Mouse (Mus musculus) monocyte, adult 5-6 weeks (primary cell): ENCODE results near the gene Myoz1. TPM values are rescaled to one million over a fixed set of nuclear protein-coding genes. Genes with fewer than 3 reads are reported as not detected.

ENCODE experiments used
- ATAC-seq: fragments of 153-309, 156-312 bp; replicated peaks from 2 replicates; pipeline ENCODE4 v1.8.0; 2017; ENCODE audit warnings: mild to moderate bottlenecking; ENCODE audit not compliant: low TSS enrichment, insufficient number of reproducible peaks, severe bottlenecking, poor library complexity, low FRiP score
- total RNA-seq: library from RNA; stranded (forward); fragments of 200-1000, 200-491, 200-594 nt; gene quantifications from 3 replicates; pipeline ENCODE4 v1.2.3, GENCODE M21; 2017

The Myoz1 gene
- total RNA-seq, 1 experiment from 2014 or later, result 1.1 TPM

DNA sequence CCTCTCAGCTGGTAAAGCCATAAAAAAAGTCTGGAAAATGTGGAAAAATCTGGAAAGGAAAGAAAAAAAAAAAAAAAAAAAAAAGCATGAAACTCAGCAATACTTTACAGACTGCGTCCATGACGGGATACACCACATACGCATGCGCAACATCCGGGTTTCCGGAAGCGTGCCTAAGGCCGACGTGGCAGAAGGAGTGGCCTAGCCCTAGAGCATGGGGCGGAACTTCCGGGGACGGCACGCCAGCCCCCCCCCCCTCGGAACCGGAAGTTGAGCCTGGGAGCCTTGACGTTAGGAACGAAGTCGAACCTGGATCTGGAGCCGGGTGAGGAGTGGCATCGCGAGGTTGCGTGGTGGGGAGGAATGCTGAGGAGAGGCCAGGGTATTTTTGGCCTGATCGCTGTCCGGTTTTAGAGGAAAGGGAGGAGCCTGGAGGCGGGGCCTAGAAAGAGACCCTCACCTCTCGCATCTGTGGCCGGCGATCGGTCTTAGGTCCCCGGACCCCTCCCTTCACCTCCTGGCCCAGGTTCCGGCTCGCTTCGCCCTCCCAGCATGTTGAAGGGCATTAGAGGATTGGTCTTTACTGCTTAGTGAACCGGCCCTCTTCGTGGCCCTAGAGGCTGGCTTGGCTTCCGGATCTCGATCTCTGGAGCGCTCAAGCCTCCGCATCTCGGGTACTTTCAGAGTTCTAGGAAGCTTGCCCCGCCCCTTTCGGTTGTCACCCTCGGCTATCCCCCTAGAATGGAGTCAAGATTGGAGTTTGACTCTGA lies 17.9 kb upstream of the Myoz1 start, which contains the start of gene Sec24c:
Gene Sec24c (plus strand): TSS at position 245 of the 770 bp plus-strand sequence.
- ATAC-seq, result peak; percentile 89

DNA sequence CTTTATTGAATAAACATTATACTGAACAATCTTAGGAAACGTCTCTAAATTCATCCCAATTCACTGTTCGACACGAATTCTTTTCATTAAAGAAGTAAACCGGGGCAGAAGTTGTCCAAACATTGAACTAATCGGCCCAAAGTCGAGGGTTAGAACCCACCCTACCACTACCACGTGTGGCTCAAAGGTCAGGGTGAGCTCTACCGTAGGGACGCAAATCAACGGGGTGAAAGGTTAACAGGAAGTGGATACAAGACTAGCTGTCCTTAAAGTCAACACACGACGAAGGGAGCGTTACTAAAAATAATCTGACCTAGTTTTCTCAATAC lies 17.4 kb upstream of the Myoz1 start:
- ATAC-seq, result peak; percentile 74

DNA sequence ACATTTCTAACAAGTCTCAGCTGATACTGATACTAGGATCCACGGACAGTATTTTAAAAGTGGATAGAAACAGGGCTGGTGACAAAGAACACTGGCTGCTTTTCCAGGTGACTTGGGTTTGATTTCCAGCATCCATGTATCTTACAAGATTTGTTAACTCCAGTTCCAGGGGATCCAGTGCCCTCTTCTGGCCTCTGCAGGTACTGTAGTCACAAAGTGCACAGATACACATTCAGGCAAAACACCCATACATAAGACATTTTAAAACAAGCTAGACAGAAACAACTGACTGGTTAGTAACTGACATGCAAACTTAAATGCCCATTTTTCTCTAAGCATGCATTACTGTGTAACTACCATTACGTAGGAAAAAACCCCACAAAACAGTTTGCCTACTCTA lies 16.6 kb upstream of the Myoz1 start:
- ATAC-seq, result no peak

DNA sequence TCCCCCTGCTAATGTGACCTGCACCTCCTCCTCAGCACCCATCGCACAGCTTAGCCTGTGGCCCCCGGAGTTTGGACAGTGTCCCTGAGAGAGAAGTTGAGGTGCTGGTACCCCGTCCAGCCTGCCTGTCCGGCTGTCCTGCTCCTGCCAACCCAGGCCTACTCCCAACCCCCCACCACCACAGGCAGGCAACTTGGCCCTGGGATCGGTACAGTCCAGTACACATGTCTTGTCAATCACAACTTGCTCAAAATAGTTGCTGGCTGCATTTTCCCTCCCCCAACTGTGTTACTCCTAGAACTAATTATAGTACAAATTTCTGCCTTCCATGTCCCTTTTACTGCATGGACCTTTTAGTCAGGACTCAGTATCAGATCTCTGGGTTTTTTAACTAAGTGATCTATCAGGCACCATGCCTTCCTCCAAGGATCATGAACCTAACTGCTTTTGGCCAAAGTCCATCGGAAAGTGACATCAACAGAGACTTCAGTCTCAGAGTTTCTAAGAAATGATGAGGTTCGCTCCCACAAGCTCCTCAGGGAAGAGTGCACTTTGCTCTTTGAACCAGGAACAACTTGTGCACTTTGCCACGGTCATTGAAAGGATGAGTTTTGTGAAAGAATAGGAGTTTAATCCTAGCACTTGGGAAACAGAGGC lies 11.9 kb upstream of the Myoz1 start, which contains the start of gene Synpo2l:
Gene Synpo2l (minus strand): TSS at position 201 of the 657 bp plus-strand sequence.
- no peak for ATAC-seq

DNA sequence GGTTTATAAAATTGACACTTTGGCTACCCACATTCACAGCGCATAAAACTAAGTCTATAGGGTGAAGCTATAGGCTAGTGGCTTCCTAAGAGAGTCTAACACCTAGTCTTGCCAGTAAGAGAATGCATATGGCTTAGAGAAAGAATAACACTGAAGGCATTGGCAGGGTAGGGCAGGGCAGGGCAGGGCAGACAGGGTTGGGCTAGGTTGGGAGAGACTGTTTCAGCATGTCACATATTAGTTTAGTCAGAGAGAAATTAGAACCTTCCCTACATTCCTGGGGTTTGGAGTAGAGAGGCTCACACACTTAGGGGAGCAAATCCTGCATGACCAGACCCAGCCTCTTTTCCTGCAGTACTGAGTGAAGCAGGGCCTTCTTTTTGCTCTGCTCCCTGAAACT lies 11.1 kb upstream of the Myoz1 start:
- no peak for ATAC-seq

DNA sequence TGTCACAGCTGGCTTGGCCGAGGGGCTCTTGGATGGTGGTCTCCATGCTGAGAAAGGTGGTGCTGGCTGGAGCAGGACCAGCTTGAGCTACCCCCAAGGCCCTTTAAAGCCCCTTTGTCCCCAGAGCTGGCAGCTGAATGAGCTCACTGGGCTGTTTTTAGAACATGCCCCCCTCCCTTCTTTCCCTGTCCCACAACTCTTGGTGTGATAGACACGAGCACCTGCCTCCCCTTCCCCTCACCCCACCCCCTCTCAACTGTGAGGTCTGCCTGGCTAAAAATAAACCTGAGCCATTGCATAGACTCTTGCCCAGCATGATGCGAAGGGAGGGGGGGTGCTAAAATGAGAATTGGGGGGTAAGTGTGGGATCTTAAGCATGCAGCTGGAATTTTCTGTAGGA lies 8.1 kb upstream of the Myoz1 start:
- no peak for ATAC-seq

DNA sequence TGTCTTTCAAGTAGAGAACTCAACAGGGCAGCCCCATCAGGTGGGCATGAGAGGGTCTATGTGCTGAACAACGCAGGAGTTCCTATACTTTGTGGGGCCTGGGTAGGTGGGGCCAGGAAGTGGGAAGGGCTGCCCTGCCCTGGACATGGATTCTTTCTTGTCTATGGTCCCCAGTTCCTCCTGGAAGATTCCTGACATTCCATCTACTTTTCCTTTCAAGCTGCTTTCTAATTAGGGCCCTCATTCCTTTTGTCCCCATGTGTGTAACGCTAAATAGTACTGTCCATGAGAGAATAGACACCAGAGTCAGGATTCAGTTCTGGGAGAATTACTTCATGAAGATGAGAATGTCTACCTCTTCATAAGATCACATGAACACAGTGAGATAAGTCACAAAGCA lies 7.3 kb upstream of the Myoz1 start:
- no peak for ATAC-seq

DNA sequence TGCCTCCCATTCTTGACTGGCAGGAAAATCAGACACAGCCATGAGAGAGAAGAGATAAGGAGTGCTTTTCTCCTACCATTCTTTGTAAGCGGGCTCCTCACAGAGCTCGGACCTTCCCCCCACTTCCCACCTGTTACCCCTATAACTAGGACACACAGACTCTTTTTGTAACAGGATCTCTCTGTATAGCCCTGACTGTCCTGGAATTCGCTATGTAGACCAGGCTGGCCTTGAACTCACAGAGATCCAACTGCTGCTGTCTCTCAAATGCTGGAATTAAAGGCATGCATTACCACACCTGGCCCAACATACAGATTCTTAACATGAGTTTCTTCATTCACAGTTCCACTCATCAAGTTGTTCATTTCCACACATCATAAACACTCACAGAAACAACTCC lies 6.4 kb upstream of the Myoz1 start:
- no peak for ATAC-seq

DNA sequence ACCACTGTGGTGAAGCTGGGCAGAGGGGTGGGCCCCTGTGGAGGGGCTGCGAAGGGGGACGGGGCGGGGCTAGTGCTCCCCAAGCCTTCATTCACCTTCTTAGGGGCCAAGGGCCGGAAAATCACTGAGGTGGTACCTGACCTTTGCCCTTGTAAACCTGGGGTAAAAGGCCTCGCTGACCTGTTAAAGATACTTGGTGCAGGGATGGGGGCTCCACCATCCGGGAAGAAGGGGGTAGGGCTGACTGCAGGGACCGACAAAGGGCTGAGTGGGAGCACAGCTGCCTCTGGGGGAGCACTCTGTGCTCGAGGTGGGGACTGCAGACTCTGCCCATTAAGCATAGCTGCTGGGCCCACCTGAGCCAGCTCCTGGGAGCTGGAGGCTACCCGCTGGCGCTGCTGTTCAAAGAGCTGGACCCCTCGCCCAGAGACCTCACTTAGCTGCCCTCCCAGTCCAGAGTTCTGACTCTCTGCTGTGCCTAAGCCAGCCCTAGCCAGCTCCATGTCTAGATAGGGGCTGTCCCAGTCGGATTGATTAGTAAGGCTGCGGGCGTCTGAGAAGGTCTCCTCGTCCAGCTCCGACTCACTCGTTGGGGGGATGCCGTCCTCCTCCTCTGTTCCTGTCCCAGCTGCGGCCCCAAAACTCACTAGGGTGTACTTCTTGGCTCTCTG lies 5.5 kb upstream of the Myoz1 start:
- ATAC-seq, result no peak

DNA sequence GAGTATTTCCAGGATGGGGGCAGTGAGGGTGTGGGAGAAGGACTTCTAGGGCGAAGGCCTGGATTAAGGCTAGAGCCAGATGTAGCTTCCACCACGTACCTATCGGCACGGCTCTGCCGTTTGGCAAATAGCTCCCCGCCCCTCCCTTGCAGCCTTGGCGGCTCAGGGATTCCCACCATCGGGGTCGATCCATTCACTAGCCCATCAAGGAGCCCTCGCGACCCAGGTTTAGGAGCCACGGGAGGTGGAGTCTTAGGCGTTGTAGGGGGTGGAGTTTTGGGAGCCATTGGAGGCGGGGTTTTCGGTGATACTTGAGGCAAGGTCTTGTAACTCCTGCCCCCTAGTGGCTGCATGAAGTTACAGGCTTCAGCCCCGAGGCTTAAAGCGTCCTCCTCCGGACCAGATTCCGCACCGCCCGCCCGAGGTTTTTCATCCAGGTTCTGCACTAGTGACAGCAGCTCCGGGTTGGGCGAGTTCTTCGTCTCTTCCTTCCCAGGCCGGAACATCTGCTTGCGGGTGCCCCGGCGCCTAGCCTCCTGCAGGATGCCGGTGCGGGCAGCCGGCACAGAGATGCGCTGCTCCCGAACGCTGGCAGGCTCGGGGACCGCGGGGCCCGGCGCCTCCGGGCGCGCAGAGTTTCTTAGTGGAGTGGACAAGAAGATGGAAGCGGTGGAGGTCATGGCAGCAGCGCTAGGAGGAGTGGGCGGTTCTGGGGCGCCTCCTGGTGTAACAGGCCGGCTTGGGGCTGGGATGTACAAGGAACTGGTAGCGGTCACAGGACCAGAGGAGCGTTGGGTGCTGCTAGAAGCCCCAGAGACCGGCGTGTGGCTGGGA lies 4.7 kb upstream of the Myoz1 start:
- peak; percentile 93 for ATAC-seq

DNA sequence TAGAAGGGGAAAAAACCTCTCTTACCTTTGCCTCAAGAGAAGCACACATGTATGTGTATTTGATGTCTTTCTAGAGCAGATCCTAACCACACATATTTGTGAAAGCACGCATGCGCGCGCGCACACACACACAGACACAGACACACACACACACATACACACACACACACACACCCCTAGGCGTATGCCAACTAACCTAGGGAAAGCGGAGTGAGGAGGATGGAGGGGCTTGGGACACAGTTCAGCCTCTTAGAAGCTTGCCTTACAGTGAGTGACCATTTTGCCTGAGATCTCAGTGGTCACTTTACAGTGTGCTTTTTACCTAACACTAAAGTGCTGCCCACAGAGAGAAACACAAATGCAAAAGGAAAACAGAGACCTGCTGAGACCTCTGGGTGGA lies 3.3 kb upstream of the Myoz1 start:
- no peak for ATAC-seq

DNA sequence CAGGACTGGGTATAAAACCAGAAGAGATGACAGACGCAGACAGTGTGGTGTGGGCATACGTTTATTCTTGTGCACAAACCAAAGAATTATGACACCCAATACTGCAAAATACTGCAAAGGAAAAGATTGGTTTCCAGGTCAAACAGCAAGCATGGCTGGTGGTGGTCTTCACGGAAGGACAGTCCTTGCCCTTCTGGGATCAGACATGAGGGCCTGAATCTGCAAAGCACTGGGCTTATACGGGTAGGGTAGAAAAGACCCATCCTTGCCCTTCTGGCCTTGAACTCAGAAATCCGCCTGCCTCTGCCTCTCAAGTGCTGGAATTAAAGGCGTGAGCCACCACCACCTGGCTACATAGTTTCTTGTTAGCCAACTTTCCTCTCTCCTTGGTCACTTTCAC lies 2.6 kb upstream of the Myoz1 start:
- ATAC-seq, result no peak

DNA sequence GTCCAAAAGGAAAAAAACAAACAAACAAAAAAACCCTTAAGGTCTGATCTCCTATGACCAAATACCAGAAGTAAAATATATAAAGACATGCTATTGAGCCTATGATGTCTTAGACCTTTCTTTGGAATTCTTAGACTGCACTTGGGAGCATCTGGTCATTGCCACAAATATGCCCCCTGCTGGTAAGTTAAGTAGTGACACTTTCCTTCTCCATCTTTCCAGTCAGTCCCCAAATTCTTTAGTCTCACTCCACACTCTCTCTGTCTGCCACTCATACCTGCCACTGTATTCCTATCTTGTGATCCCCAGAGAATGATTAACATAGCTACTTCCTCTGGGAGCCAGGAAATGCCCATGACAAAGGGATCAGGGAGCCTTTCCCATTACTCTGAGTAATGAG lies 2.0 kb upstream of the Myoz1 start:
- no peak for ATAC-seq

DNA sequence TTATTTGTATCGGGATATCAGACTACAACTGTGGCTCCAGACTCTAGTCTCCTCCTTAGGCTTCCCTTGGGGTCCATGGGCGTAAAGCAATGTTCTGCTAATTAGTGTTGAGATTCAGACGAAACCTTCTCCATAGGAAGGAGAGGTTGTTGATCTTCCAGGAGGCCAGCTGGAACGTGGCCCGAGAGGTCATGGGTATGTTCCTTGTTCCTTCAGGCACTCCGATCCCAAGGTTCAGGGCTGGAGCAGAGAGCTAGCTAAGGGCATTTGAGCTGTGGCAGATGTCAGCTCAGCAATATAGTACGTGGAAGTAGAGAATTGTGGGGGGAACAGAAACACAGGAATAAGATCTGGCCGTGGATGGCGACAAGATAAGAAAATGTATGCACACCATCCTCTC lies 609 bp downstream of the Myoz1 start:
- ATAC-seq, result no peak

DNA sequence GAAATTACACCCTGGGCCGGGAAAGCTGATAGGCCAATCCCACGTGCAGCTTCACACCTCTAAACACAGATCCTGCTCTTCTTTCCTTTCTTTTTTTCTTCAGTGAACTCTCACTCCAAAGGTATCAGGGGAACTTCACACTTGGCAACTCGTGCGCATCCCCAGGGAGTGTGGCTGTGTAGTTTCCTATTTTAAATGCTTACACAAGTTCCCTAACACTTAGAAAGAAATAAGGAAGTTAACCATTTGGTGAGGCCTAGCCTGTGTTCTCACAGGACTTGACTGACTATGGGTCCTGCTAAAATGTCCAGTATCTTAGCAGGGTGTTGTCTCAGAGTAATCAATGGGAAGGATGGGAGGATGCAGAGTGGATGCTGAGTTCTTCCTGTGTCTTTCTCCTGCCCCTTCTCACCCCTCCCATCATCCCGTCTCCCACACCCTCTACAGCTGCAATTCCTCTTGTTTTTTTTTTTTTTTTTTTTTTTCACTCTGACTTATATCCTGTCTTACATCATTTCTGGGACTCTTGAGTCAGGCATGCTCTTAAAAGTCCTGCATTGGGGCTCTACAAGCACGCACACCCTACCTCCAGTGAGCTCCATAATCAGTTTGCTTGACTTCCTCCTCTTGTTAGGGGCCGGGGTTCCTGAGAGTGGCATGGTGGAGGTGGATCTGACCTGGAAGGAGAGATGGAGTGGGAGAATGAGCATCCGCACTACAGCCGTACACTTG lies 1.5 kb downstream of the Myoz1 start:
- ATAC-seq, result peak; percentile 76

DNA sequence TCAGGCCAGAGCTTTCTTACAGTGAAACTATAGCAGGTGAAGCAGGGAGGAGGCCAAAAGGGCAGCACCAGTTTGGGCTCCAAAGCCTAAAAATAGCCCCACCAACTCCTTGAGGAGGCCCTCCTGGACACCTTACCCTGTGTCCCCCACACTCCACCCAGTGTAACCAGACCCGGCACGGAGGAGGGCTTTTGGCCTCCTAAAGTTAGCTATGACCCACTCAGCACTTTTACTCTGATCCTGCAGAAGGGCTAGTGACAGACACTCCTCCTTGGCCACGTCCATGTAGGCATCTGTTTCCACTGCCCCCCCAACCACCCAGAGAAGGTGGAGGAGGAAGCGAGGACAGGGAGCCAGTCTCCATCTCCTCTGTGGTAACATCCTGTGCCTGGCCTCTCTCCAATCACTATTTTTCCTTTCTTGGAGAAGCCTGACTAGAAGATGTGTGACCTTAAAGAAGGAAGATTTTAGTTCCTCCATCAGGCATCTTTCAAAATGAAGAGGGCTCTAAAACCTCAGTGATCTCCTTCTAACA lies 4.6 kb downstream of the Myoz1 start:
- ATAC-seq, result no peak

DNA sequence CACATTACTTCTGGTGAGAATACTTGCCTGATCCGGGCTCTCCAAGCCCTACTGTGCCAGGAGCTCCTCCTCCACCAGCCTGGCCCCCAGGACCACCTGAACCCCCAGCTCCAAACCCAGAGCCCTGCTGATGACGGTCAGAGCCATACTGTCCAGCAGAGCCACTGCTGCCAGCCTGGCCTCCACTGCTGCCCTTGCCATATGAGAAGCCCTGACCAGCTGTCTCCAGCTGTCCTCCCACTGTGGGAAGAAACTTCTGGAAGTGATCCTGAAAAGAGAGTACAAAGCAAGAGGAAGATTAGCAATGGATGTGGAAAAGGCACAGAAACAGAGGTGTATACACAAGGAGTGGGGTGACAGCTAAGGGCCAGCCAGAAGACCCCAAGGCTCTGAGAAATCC lies 5.3 kb downstream of the Myoz1 start:
- ATAC-seq, result no peak

DNA sequence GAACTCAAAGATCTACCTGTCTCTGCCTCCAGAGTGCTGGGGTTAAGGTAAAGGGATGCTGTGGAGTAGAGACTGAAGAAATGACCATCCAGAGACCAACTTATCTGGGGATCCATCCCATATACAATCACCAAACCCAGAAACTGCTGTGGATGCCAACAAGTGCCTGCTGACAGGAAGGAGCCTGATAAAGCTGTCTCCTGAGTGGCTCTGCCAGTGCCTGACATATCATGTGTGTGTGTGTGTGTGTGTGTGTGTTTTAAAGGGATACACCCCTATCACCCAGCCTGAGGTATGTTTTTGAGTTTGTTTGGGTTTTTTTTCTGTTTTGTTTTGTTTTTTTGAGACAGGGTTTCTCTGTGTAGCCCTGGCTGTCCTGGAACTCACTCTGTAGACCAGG lies 10.0 kb downstream of the Myoz1 start:
- no peak for ATAC-seq
